Mouse (Mus musculus) intestine, embryonic 14.5 days (tissue): Measurements from ENCODE around the gene Klhl8. TPM values are rescaled to one million over a fixed set of nuclear protein-coding genes. Genes with fewer than 3 reads are reported as not detected.
A peak's percentile ranks its signal among the peaks of the same experiment; 100 is the strongest.

Experiments used
- ATAC-seq: fragments of 200-750 bp; cut with Nextera tagmentation; replicated peaks from 2 replicates; pipeline ENCODE4 v1.8.0; 2017; ENCODE audit warnings: low read depth, moderate number of reproducible peaks, moderate TSS enrichment, moderate library complexity; ENCODE audit not compliant: low FRiP score, low TSS enrichment
- DNase-seq: peaks from one replicate; pipeline ENCODE4 v3.0.0-alpha.2; 2018; ENCODE audit warnings: low spot score
- H3K27ac ChIP-seq: fragments of 300-500 bp; sonication (generic); 2 replicates; pipeline ENCODE4 v1.5.1; 2014; ENCODE audit warnings: low read depth, mild to moderate bottlenecking, control low read depth
- H3K27me3 ChIP-seq: fragments of 300-500 bp; sonication (generic); replicated peaks from 2 replicates; pipeline ENCODE4 v1.6.1; 2014; ENCODE audit warnings: low read length, control low read depth; ENCODE audit not compliant: control insufficient read depth, insufficient read depth
- H3K36me3 ChIP-seq: fragments of 300-500 bp; sonication (generic); 2 replicates; pipeline ENCODE4 v1.6.1; 2014; ENCODE audit warnings: low read length, control low read depth; ENCODE audit not compliant: control insufficient read depth, insufficient read depth
- H3K4me1 ChIP-seq: fragments of 300-500 bp; sonication (generic); replicated peaks from 2 replicates; pipeline ENCODE4 v1.6.1; 2014; ENCODE audit warnings: low read length, control low read depth, mixed read lengths; ENCODE audit not compliant: control insufficient read depth, insufficient read depth
- H3K4me2 ChIP-seq: fragments of 300-500 bp; sonication (generic); 2 replicates; pipeline ENCODE4 v1.6.1; 2014; ENCODE audit warnings: low read length
- H3K4me3 ChIP-seq: fragments of 300-500 bp; sonication (generic); 2 replicates; pipeline ENCODE4 v1.5.1; 2014; ENCODE audit warnings: low read depth, low read length, control low read depth, mixed read lengths
- H3K9ac ChIP-seq: fragments of 300-500 bp; sonication (generic); 2 replicates; pipeline ENCODE4 v1.6.1; 2014; ENCODE audit warnings: mild to moderate bottlenecking, low read length
- H3K9me3 ChIP-seq: fragments of 300-500 bp; sonication (generic); 2 replicates; pipeline ENCODE4 v1.6.1; 2016; ENCODE audit warnings: low read length, control low read depth; ENCODE audit not compliant: control insufficient read depth
- whole genome bisulfite sequencing: fragments of 180-500 bp; shearing (Covaris S2); extraction: QIAGEN DNeasy Blood & Tissue Kit; methylation state at CpG from one replicate; pipeline ENCODE4 v1.1.7; 2014; 5-methylcytosine and 5-hydroxymethylcytosine counted together
- polyA plus RNA-seq: library from polyadenylated mRNA; unstranded; fragments of >200 nt; fragmentation: Nextera tagmentation; extraction: Ambion mirVana; gene quantifications from 2 replicates; pipeline ENCODE4 v1.2.1, GENCODE M21; 2014

Gene Klhl8
- polyA plus RNA-seq, 1 experiment from 2014 or later, result 10.3 TPM

- Histone ChIP-seq H3K4me3 (no peak overlapping the region), H3K27me3 (no peaks in the 10 kb centered on the region), H3K9me3 (no peaks in the 10 kb centered on the region), H3K4me1 (no peaks in the 10 kb centered on the region), H3K4me2 (no peak overlapping the region), H3K36me3 (peaks cover 20% of the 10 kb centered on the region), H3K27ac (no peak overlapping the region), H3K9ac (no peak overlapping the region)
- WGBS, result 89% methylated on average over 12 of the region's 12 CpGs
- no peak for ATAC-seq
- no peak for DNase-seq
Measured at GRCm38 (mm10) chr5:103829158-103829557, 81.9 kb downstream of the Klhl8 start.

- Histone ChIP-seq H3K9ac (no peak overlapping the region), H3K36me3 (peaks cover 16% of the 10 kb centered on the region; the same call in 1 of the 2 replicates), H3K4me3 (no peak overlapping the region), H3K4me1 (no peaks in the 10 kb centered on the region), H3K4me2 (no peak overlapping the region), H3K27me3 (no peaks in the 10 kb centered on the region), H3K27ac (no peak overlapping the region), H3K9me3 (no peaks in the 10 kb centered on the region)
- DNase-seq (no peak), ATAC-seq (no peak)
- WGBS, result 76% methylated on average over 8 of the region's 8 CpGs
Measured at GRCm38 (mm10) chr5:103828729-103829128, 82.3 kb downstream of the Klhl8 start.

GRCm38 (mm10) chr5:103828304-103828703 lies 82.8 kb downstream of the Klhl8 start:
- ATAC-seq (no peak), DNase-seq (no peak)
- Histone ChIP-seq H3K9ac (no peak overlapping the region), H3K4me2 (no peak overlapping the region), H3K27me3 (no peaks in the 10 kb centered on the region), H3K4me1 (no peaks in the 10 kb centered on the region), H3K27ac (no peak overlapping the region), H3K4me3 (no peak overlapping the region), H3K36me3 (peaks cover 13% of the 10 kb centered on the region; the same call in 1 of the 2 replicates), H3K9me3 (no peaks in the 10 kb centered on the region)
- WGBS, result 81% methylated on average over 21 of the region's 21 CpGs

- Histone ChIP-seq H3K4me2 (no peak overlapping the region), H3K36me3 (0 out of 2 replicates have a peak, but pooled peaks cover 5% of the 10 kb centered on the region), H3K9ac (no peak overlapping the region), H3K27ac (no peak overlapping the region), H3K9me3 (no peaks in the 10 kb centered on the region), H3K27me3 (no peaks in the 10 kb centered on the region), H3K4me1 (no peaks in the 10 kb centered on the region), H3K4me3 (no peak overlapping the region)
- DNase-seq (no peak), ATAC-seq (no peak)
- WGBS, result 91% methylated on average over 5 of the region's 5 CpGs
Measured at GRCm38 (mm10) chr5:103822949-103823348, 88.1 kb downstream of the Klhl8 start.

GRCm38 (mm10) chr5:103821500-103822298 lies 89.4 kb downstream of the Klhl8 start:
- Histone ChIP-seq H3K9ac (no peak overlapping the region), H3K4me3 (no peak overlapping the region), H3K4me1 (no peaks in the 10 kb centered on the region), H3K4me2 (no peak overlapping the region), H3K27ac (no peak overlapping the region), H3K27me3 (no peaks in the 10 kb centered on the region), H3K9me3 (no peaks in the 10 kb centered on the region), H3K36me3 (0 out of 2 replicates have a peak, but pooled peaks cover 5% of the 10 kb centered on the region)
- ATAC-seq (no peak), DNase-seq (no peak)
- 72% methylated on average over 13 of the region's 13 CpGs for WGBS

GRCm38 (mm10) chr5:103821062-103821461 lies 90.0 kb downstream of the Klhl8 start:
- no peak overlapping the region for H3K4me3 ChIP-seq
- H3K9ac ChIP-seq, result no peak overlapping the region
- H3K27ac ChIP-seq, result no peak overlapping the region
- no peak overlapping the region for H3K4me2 ChIP-seq
- no peaks in the 10 kb centered on the region for H3K27me3 ChIP-seq
- DNase-seq (no peak), ATAC-seq (0 out of 2 replicates have a peak, but pooled peaks have one; percentile 32)
- 66% methylated on average over 9 of the region's 9 CpGs for WGBS
- no peaks in the 10 kb centered on the region for H3K9me3 ChIP-seq
- H3K4me1 ChIP-seq, result no peaks in the 10 kb centered on the region
- H3K36me3 ChIP-seq, result 0 out of 2 replicates have a peak, but pooled peaks cover 1% of the 10 kb centered on the region

- H3K27me3 ChIP-seq, result no peaks in the 10 kb centered on the region
- H3K36me3 ChIP-seq, result no peaks in the 10 kb centered on the region
- 0 out of 2 replicates have a peak, but pooled peaks cover 2% of the 10 kb centered on the region for H3K4me1 ChIP-seq
- H3K4me3 ChIP-seq, result no peak overlapping the region
- H3K9me3 ChIP-seq, result no peaks in the 10 kb centered on the region
- DNase-seq, result no peak
- WGBS, result 87% methylated on average over 1 of the region's 1 CpGs
- H3K9ac ChIP-seq, result no peak overlapping the region
- no peak overlapping the region for H3K4me2 ChIP-seq
- no peak overlapping the region for H3K27ac ChIP-seq
- ATAC-seq, result no peak
Measured at GRCm38 (mm10) chr5:103819674-103820073, 91.4 kb downstream of the Klhl8 start.

- Histone ChIP-seq H3K4me1 (0 out of 2 replicates have a peak, but pooled peaks cover 2% of the 10 kb centered on the region), H3K9me3 (0 out of 2 replicates have a peak, but pooled peaks cover 4% of the 10 kb centered on the region), H3K36me3 (no peaks in the 10 kb centered on the region), H3K4me3 (no peak overlapping the region), H3K4me2 (no peak overlapping the region), H3K27ac (no peak overlapping the region), H3K9ac (no peak overlapping the region), H3K27me3 (no peaks in the 10 kb centered on the region)
- DNase-seq (no peak), ATAC-seq (no peak)
- WGBS, result 90% methylated on average over 9 of the region's 9 CpGs
Measured at GRCm38 (mm10) chr5:103818602-103819001, 92.5 kb downstream of the Klhl8 start.
